8 mouse cellular contexts compared by ENCODE assay signal in genomic region chr6:37440491-37441250, GRCm38 (mm10). TPM values are rescaled to one million over a fixed set of nuclear protein-coding genes. Genes with fewer than 3 reads are reported as not detected.
DNase-seq lines count a peak whose midpoint lies in the region; ATAC-seq and TF ChIP-seq lines count a peak whose summit lies in the region.

No protein-coding gene starts in this region.

- peak overlapping the region; percentile 19 for H3K4me3 ChIP-seq in thymus, adult 2 months (ENCODE audit: control insufficient read depth, insufficient read depth, low read length)
- peak overlapping the region; percentile 75 for H3K4me3 ChIP-seq in forebrain, embryonic 11.5 days (ENCODE audit: low read depth, low read length)
- peak overlapping the region; percentile 72 for H3K4me3 ChIP-seq in hindbrain, embryonic 16.5 days (ENCODE audit: low read length)
- peak overlapping the region; percentile 78 for H3K4me3 ChIP-seq in liver, embryonic 16.5 days (ENCODE audit: low read depth, low read length)

- H3K27me3 ChIP-seq in thymus, adult 2 months (ENCODE audit: control insufficient read depth, insufficient read depth, low read length): no peaks in the 10 kb centered on the region
- no peaks in the 10 kb centered on the region for H3K27me3 ChIP-seq in forebrain, embryonic 11.5 days (ENCODE audit: control insufficient read depth, insufficient read depth, low read length)
- H3K27me3 ChIP-seq in hindbrain, embryonic 16.5 days (replicated peaks; ENCODE audit: control insufficient read depth, insufficient read depth, low read length): no peaks in the 10 kb centered on the region
- H3K27me3 ChIP-seq in liver, embryonic 16.5 days (ENCODE audit: control insufficient read depth, insufficient read depth, low read depth, low read length): no peaks in the 10 kb centered on the region
- H3K27me3 ChIP-seq in splenic B cell, adult 2 months (ENCODE audit: control insufficient read depth, insufficient read depth, low read length, poor library complexity, severe bottlenecking): no peaks in the 10 kb centered on the region

- H3K9me3 ChIP-seq in forebrain, embryonic 11.5 days (ENCODE audit: control insufficient read depth, low read length): no peaks in the 10 kb centered on the region
- H3K9me3 ChIP-seq in hindbrain, embryonic 16.5 days (ENCODE audit: control insufficient read depth, low read length): no peaks in the 10 kb centered on the region
- H3K9me3 ChIP-seq in liver, embryonic 16.5 days (replicated peaks; ENCODE audit: control insufficient read depth, low read length): no peaks in the 10 kb centered on the region

- no peak for TF ChIP-seq CTCF in thymus, adult 2 months (IDR thresholded peaks at IDR 0.05; ENCODE audit: borderline replicate concordance, control insufficient read depth, extremely low read depth, insufficient read depth, low read length, poor library complexity)

- ATAC-seq in forebrain, embryonic 11.5 days (replicated peaks; ENCODE audit: low FRiP score): no peak
- no peak for ATAC-seq in hindbrain, embryonic 16.5 days
- ATAC-seq in liver, embryonic 16.5 days (ENCODE audit: low read depth): no peak

- peak; percentile 20 for DNase-seq in thymus, adult 2 months
- DNase-seq in thymus, adult 18-20 months: no peak
- DNase-seq in forebrain, embryonic 11.5 days (ENCODE audit: low spot score): no peak
- DNase-seq in splenic B cell, adult 2 months (ENCODE audit: low read depth, low spot score): peak; percentile 18
- no peak for DNase-seq in left cerebral cortex, adult 8-10 months (ENCODE audit: low spot score in 2 of 2)
- DNase-seq in right cerebral cortex, postnatal 25 days: no peak

- TF ChIP-seq POLR2A in thymus, adult 2 months (IDR thresholded peaks at IDR 0.05; ENCODE audit: control insufficient read depth, extremely low read depth, insufficient read depth, low read length, poor library complexity): no peak

- H3K36me3 ChIP-seq in thymus, adult 2 months (ENCODE audit: control insufficient read depth, insufficient read depth, low read length): no peaks in the 10 kb centered on the region
- no peaks in the 10 kb centered on the region for H3K36me3 ChIP-seq in forebrain, embryonic 11.5 days (ENCODE audit: control insufficient read depth, insufficient read depth, low read length)
- H3K36me3 ChIP-seq in hindbrain, embryonic 16.5 days (ENCODE audit: control insufficient read depth, insufficient read depth, low read length): no peaks in the 10 kb centered on the region
- H3K36me3 ChIP-seq in liver, embryonic 16.5 days (ENCODE audit: control insufficient read depth, insufficient read depth): no peaks in the 10 kb centered on the region
- no peaks in the 10 kb centered on the region for H3K36me3 ChIP-seq in splenic B cell, adult 2 months (ENCODE audit: control insufficient read depth, insufficient read depth, low read length, poor library complexity, severe bottlenecking)

- H3K4me1 ChIP-seq in thymus, adult 2 months (replicated peaks; ENCODE audit: control insufficient read depth, insufficient read depth, low read length): peaks cover 11% of the 10 kb centered on the region
- peaks cover 6% of the 10 kb centered on the region; the same call in 1 of the 2 replicates for H3K4me1 ChIP-seq in forebrain, embryonic 11.5 days (replicated peaks; ENCODE audit: control insufficient read depth, insufficient read depth, low read length)
- peaks cover 4% of the 10 kb centered on the region for H3K4me1 ChIP-seq in hindbrain, embryonic 16.5 days (ENCODE audit: control insufficient read depth, insufficient read depth, low read depth, low read length)
- H3K4me1 ChIP-seq in liver, embryonic 16.5 days (ENCODE audit: control insufficient read depth, low read depth, low read length): peaks cover 4% of the 10 kb centered on the region; the same call in 1 of the 2 replicates

- WGBS in thymus, adult 2 months: 25% methylated on average over 12 of the region's 12 CpGs
- 15% methylated on average over 12 of the region's 12 CpGs for WGBS in forebrain, embryonic 11.5 days
- 13% methylated on average over 12 of the region's 12 CpGs for WGBS in hindbrain, embryonic 16.5 days
- WGBS in liver, embryonic 16.5 days (ENCODE audit: insufficient replicate concordance): 13% methylated on average over 12 of the region's 12 CpGs

- peak overlapping the region; percentile 82 for H3K4me2 ChIP-seq in forebrain, embryonic 11.5 days (ENCODE audit: low read depth, low read length, severe bottlenecking)
- H3K4me2 ChIP-seq in hindbrain, embryonic 16.5 days (ENCODE audit: low read length): peak overlapping the region; percentile 94
- H3K4me2 ChIP-seq in liver, embryonic 16.5 days (ENCODE audit: low read depth, low read length): peak overlapping the region; percentile 91

- H3K9ac ChIP-seq in forebrain, embryonic 11.5 days (ENCODE audit: low read length): peak overlapping the region; percentile 30
- H3K9ac ChIP-seq in hindbrain, embryonic 16.5 days (ENCODE audit: low read depth, low read length): peak overlapping the region; percentile 39; the same call in 1 of the 2 replicates
- H3K9ac ChIP-seq in liver, embryonic 16.5 days (ENCODE audit: low read depth, low read length): peak overlapping the region; percentile 75

- no peak overlapping the region; the same call in 1 of the 2 replicates for H3K27ac ChIP-seq in thymus, adult 2 months (ENCODE audit: control insufficient read depth, insufficient read depth, low read length)
- no peak overlapping the region for H3K27ac ChIP-seq in forebrain, embryonic 11.5 days (ENCODE audit: low read depth, low read length)
- H3K27ac ChIP-seq in hindbrain, embryonic 16.5 days (ENCODE audit: low read depth, low read length): no peak overlapping the region; the same call in 1 of the 2 replicates
- peak overlapping the region; percentile 28 for H3K27ac ChIP-seq in liver, embryonic 16.5 days (ENCODE audit: low read length)

RNA-seq across cellular contexts. Expression of gene Creb3l2, which starts 1.3 kb away (rescaled TPM):
- polyA plus RNA-seq in thymus, adult 2 months (2012; rRNA removed): 9.9 and 10.8 TPM in 2 replicates
- polyA plus RNA-seq in forebrain, embryonic 11.5 days (2014; fragmentation: Nextera tagmentation; extraction: Ambion mirVana): 5.8 and 6.9 TPM in 2 replicates
- polyA plus RNA-seq in hindbrain, embryonic 16.5 days (2015; fragmentation: Nextera tagmentation; extraction: Ambion mirVana): 3.3 and 4.6 TPM in 2 replicates
- 3.1 and 3.6 TPM in 2 replicates for polyA plus RNA-seq in liver, embryonic 16.5 days (2015; fragmentation: Nextera tagmentation; extraction: Ambion mirVana)
- total RNA-seq in left cerebral cortex, adult 8-10 months (2022): 10 to 100 TPM in 1 of 4 experiments, 1 to 10 TPM in 3; 7.9 to 10.8 (median 9.6) TPM

Comparison
In these comparisons a context has a peak if more than half of its experiments do, and no peak if none do; other contexts are left out.
1. DNase-seq: peak in thymus, adult 2 months (single experiment) and splenic B cell, adult 2 months (single experiment); none in thymus, adult 18-20 months (0 of 2), forebrain, embryonic 11.5 days (single experiment), left cerebral cortex, adult 8-10 months (0 of 2) and right cerebral cortex, postnatal 25 days (single experiment).
2. H3K4me3 ChIP-seq: peak in every context shown above with its lines; median percentile 78 in liver, embryonic 16.5 days; 75 in forebrain, embryonic 11.5 days; 72 in hindbrain, embryonic 16.5 days; 19 in thymus, adult 2 months.
3. Peak in every context shown above with its lines, with median percentiles within 50 percentile points of each other: H3K4me2 ChIP-seq and H3K9ac ChIP-seq.